Mouse (Mus musculus) urinary bladder, postnatal 4 days (tissue): ENCODE measurements at regions not wholly inside any gene's neighbourhood (a gene's known extent, or its start where the extent isn't known, plus 50 kb on each side); places are given as distances from the start of the nearest gene placed in this dataset.

Experiments used
- DNase-seq, 2 experiments: peaks; one replicate each; pipeline ENCODE4 v3.0.0; 2021 to 2022; ENCODE audit warnings: low spot score in 2 of 2

DNA sequence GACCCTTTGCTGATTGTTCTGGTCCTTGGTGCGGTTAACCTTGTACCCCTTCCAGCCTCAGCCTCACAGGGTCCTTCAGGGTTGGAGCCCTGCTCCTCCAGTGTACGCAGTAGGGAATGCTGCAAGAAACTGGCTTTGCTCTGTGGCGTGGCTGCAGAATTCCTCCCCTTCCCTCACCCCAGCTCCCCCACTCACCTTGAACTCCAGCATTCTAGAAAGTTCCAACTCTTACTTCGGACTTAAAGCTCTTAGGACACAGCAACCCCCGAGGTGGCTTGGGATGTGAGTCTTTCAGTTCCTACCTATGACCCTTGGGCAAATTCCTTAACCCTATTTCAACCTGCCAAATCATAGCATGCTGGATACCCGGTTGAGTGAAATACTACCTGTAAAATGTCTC is 73.3 kb upstream of the 1700024P04Rik start:
- DNase-seq, result no peak

GRCm38 (mm10) chr13:99057293-99057588 is 72.9 kb upstream of the 1700024P04Rik start:
- no peak for DNase-seq

DNA sequence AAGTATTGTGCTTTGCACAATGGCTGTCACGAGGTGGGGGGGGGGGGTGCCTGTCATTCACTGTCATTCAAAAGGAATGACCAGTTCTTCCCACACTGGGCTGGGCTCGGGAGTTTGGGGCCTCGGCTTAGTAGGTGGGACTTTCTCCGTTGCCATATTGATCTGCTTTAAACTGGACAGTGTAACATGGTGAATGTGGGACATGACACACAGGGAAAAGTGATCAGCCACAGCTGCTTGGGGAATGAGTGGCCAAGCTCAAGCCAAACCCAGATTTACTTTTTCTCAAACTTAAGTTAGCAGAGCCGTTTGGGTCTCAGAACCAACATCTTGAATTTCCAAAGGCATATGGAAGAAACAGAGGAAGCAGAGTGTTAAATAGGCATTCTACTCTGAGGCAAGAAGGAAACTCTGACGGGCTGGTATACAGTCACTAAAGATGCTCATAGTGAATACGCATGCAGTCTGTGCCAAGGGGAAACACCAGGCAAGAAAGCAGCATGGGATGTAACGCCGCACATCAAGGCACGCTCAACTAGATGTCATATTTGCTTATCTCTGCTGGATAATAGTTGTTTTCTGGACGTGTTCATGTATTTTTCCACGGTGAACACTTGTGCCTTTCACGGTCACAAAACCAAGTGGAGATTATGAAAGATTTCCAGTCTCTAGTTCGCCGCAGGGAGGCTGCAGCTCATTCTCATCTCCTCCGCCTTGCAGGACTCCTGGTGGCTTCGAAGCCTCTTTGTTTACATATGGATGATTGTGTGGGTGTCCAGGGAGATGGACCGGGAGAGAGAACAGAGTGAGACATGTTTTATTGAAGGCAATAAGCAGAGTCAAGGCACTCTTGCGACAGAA is 72.3 kb upstream of the 1700024P04Rik start:
- no peak for DNase-seq

- DNase-seq, result no peak
Measured at GRCm38 (mm10) chr13:99055609-99056321, 71.4 kb upstream of the 1700024P04Rik start.

GRCm38 (mm10) chr13:99052076-99052475 is 67.7 kb upstream of the 1700024P04Rik start:
- DNase-seq, result no peak

- DNase-seq, result no peak
Measured at GRCm38 (mm10) chr13:99049699-99050098, 65.3 kb upstream of the 1700024P04Rik start.

GRCm38 (mm10) chr13:99048651-99049100 is 64.3 kb upstream of the 1700024P04Rik start:
- DNase-seq, result no peak

DNA sequence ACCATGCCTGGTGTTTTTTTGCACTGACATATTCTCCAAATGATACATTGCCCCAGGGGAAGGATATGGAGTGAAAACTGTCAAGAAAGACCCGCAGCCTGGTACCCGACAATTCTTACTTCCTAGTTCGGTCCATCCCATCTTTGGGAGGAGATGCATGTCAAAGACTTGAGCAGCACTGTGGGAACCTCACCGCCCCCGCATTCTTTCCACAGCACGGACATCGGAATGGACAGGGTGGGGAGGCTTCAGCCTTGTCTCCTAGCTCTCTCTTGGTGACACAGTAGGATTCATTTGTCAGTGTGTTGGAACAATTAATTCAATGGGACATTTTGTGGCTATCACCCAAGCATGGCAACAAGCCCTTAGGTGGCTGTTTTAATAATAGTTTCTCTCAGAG is 62.9 kb upstream of the 1700024P04Rik start:
- DNase-seq, result no peak

- no peak for DNase-seq
Measured at GRCm38 (mm10) chr13:99046737-99047136, 62.4 kb upstream of the 1700024P04Rik start.

GRCm38 (mm10) chr13:99042086-99042485 is 57.7 kb upstream of the 1700024P04Rik start:
- DNase-seq, result no peak

- DNase-seq, result no peak
Measured at GRCm38 (mm10) chr13:99041256-99041655, 56.9 kb upstream of the 1700024P04Rik start.

DNA sequence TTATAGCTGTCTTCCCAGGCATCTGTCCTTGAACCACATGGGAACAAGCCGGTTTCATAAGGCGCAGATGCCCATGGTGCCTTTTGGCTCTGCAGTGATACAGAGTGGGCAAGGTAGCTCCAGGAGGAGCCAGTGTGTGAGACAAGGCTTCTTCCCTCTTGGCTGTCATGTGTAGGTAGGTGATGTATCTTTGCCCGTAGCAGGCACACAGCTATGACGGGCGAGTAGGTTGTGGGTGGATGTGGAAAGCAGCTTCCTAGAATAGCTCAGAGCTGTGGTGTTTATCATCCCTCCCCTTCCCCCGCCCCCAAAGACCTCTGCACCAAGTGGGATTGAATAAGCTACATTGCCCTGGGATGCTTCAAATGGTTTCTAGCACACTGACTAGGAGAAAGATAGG is 56.5 kb upstream of the 1700024P04Rik start:
- no peak for DNase-seq

DNA sequence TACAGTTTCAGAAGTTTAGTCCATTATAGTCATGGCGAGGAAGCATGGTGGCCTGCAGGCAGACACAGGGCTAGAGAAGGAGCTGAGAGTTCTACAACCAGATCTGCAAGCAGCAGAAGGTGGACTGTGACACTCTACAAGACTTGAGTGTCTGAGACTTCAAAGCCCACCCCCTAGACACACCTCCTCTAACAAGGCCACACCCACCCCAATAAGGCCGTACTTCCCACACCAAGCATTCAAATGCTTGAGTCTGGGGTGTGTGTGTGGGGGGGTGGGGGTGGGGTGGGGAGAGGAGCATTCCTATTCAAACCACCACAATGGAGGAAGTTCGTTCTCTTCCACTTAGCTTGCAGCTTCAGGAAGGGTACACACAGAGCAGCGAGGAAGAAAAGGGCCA is 55.8 kb upstream of the 1700024P04Rik start:
- DNase-seq, result no peak

- no peak for DNase-seq
Measured at GRCm38 (mm10) chr13:99039063-99039385, 54.7 kb upstream of the 1700024P04Rik start.

- no peak for DNase-seq
Measured at GRCm38 (mm10) chr13:99038198-99039062, 54.1 kb upstream of the 1700024P04Rik start.

DNA sequence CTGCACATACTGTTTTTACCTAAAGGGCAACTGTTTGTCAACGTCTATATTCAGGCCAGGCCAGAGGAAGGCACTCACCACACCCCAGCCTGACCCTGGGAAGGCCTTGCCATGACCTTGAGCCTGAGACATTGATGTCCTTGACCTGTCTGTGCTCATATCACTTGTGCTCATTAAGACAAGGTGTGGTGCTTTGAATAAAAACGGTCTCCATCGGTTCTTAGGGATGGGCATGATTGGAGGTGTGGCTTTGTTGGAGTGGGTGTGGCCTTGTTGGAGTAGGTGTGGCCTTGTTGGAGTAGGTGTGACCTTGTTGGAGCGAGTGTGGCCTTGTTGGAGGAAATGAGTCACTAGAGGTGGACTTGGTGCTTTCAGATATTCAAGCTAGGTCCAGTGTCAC is 52.8 kb upstream of the 1700024P04Rik start:
- no peak for DNase-seq
